Mouse (Mus musculus) testis, postnatal 14 days (tissue): ENCODE data around the gene Ccdc57.
"Not testable (repeated sequence)": the region's sequence is repeated elsewhere in the genome, so short reads cannot be mapped to it uniquely, and the experiment has no call there.

Source experiments
- DNase-seq: peaks from one replicate; pipeline ENCODE4 v3.0.0; 2021; ENCODE audit warnings: low spot score

The Ccdc57 gene

DNA sequence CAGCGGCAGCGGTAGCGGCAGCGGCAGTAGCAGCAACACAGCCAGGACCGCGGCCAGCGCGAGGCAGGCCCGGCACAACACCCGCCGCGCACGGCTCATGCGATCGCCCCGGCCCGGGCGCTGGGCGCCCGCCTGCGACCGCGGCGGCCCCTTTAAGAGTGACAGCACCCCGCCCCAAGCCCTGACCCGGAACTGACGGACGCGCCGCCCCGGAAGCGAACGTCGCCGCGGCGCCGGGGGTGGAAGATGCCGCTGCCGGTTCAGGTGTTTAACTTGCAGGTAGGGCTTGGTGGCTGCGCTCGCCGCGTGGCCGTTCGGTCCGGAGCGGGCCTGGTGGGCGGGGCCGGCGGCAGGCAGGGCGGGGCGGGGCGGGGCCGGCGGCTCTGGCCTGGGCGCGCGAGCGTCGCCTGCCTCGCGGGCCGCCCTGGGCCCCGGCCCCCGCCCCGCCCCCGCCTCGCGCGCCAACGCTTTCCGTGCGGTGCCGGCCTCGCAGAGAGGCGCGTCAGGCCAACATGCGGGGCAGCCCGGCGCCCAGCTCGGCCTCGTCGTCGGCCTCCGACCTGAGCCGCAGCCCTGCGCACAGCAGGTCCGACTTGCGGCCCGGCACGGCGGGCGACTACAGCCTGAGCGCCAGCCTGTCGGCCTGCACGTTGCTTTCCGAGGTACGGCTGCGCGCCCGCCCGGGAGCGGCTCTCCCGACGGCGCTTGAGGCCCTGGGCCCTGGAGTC is 148.4 kb downstream of the Ccdc57 start, which contains the start of the genes Rfng and Gps1:
Gene Rfng, minus strand, starts transcription at position 144 of the 728 bp plus-strand sequence.
Gene Gps1, plus strand, starts transcription at position 209 of the 728 bp plus-strand sequence.
- peak; percentile 87 for DNase-seq

DNA sequence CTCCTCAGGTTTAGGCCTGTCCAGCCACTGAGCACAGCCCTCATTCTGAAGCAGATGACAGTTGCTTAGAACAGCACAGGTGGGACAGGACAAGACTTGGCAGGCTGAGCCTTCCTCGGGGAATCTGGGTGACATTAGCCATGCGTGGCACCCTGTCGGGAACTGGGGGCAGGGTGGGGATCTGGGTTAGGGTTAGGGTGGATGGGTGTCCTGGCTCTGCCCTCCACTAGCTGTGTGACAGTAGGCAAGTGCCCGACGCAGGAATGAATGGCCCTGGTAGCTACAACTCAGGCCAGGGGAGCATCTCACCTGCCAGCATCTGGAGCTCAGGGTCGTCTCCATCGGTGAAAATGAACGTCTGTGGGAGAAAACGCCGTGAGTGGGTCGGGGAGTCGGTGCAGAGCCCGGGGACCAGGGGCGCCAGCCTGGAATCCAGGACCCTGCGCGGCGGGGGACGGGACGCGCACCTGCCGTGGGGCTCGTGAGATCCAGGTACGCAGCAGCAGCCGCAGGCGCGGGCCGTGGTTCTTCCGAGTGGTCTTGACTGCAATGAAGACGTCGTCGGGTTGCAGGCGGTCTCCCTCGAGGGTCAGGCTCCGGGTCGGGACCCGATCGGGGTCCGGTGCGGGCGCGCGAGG is 149.1 kb downstream of the Ccdc57 start:
- no peak for DNase-seq

DNA sequence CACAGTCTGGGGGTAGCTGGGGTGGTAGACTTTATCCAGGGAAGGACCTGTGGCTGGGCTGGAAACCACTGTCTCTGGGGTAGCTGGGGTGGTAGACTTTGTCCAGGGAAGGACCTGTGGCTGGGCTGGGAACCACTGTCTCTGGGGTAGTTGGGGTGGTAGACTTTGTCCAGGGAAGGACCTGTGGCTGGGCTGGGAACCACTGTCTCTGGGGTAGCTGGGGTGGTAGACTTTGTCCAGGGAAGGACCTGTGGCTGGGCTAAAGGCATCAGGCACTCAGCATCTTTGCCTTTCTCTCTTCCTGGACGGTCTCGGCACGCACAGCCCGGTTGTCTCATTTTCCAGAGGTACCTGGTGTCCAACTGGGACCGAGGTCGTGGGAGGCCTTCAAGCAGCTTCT is 151.3 kb downstream of the Ccdc57 start:
- not testable (repeated sequence) for DNase-seq

DNA sequence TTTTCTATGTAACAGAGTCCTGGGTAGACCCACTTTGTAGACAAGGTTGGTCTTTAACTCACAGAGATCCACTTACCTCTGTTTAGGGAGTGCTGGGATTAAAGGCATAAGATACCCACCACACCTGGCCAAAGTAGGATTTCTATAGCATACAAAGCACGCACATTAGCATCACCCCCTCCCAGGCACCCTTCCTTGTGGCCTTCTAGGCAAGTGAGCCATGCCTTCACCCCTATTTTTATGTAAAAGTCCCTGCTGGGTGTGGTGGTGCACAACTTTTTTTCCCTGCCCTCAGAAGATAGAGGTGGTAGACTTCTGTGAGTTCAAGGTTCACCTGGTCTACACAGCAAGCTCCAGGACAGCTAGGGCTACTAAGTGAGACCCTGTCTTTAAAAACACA is 152.8 kb downstream of the Ccdc57 start:
- DNase-seq: no peak

DNA sequence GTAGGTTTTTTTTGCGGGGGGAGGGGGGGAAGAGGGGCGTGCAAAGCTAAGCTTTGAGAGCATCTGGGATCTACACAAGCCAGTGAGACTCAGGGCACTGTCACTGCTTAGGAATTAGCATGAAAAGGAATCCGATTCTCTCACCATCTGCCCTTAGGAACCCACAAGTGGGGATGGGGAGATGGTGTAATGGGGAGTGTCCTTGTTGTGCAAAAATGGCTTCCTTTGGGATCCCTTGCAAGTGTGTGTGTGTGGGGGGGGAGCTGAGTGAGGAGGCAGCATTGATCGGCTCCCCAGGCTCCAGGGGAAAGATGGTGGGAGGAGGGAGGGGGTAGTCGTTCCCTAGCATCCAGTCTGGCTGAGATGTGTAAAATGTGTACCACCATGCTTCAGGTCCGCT is 155.5 kb downstream of the Ccdc57 start:
- no peak for DNase-seq
